Mouse (Mus musculus) hindbrain, embryonic 15.5 days (tissue): ENCODE results near the gene Fgf2. TPM values are rescaled to one million over a fixed set of nuclear protein-coding genes. Genes with fewer than 3 reads are reported as not detected.

Experiments used
- ATAC-seq: fragments of 200-750 bp; cut with Nextera tagmentation; 2 replicates; pipeline ENCODE4 v1.8.0; 2017; ENCODE audit warnings: low read depth, moderate number of reproducible peaks, moderate TSS enrichment; ENCODE audit not compliant: low FRiP score
- H3K27ac ChIP-seq: fragments of 300-500 bp; sonication (generic); replicated peaks from 2 replicates; pipeline ENCODE4 v1.5.1; 2015; ENCODE audit warnings: mild to moderate bottlenecking, inconsistent platforms
- H3K27me3 ChIP-seq: fragments of 300-500 bp; sonication (generic); 2 replicates; pipeline ENCODE4 v1.6.1; 2015; ENCODE audit warnings: control low read depth, inconsistent platforms
- H3K36me3 ChIP-seq: fragments of 300-500 bp; sonication (generic); 2 replicates; pipeline ENCODE4 v1.6.1; 2015; ENCODE audit warnings: control low read depth, inconsistent platforms
- H3K4me1 ChIP-seq: fragments of 300-500 bp; sonication (generic); replicated peaks from 2 replicates; pipeline ENCODE4 v1.6.1; 2015; ENCODE audit warnings: control low read depth, inconsistent platforms
- H3K4me2 ChIP-seq: fragments of 300-500 bp; sonication (generic); 2 replicates; pipeline ENCODE4 v1.6.1; 2015; ENCODE audit warnings: moderate library complexity, mild to moderate bottlenecking, inconsistent platforms
- H3K4me3 ChIP-seq: fragments of 300-500 bp; sonication (generic); 2 replicates; pipeline ENCODE4 v1.5.1; 2015; ENCODE audit warnings: mild to moderate bottlenecking, inconsistent platforms
- H3K9ac ChIP-seq: fragments of 300-500 bp; sonication (generic); 2 replicates; pipeline ENCODE4 v1.6.1; 2015; ENCODE audit warnings: inconsistent platforms
- H3K9me3 ChIP-seq: fragments of 300-500 bp; sonication (generic); 2 replicates; pipeline ENCODE4 v1.6.1; 2016; ENCODE audit warnings: control low read depth, inconsistent platforms
- WGBS: fragments of 180-500 bp; shearing (Covaris S2); methylation state at CpG from one replicate; pipeline ENCODE4 v1.1.7; 2015; 5-methylcytosine and 5-hydroxymethylcytosine counted together
- polyA plus RNA-seq: library from polyadenylated mRNA; unstranded; fragments of >200 nt; fragmentation: Nextera tagmentation; extraction: Ambion mirVana; gene quantifications from 2 replicates; pipeline ENCODE4 v1.2.1, GENCODE M21; 2015

Fgf2 gene
- polyA plus RNA-seq, 1 experiment from 2014 or later = 0.35 TPM

DNA sequence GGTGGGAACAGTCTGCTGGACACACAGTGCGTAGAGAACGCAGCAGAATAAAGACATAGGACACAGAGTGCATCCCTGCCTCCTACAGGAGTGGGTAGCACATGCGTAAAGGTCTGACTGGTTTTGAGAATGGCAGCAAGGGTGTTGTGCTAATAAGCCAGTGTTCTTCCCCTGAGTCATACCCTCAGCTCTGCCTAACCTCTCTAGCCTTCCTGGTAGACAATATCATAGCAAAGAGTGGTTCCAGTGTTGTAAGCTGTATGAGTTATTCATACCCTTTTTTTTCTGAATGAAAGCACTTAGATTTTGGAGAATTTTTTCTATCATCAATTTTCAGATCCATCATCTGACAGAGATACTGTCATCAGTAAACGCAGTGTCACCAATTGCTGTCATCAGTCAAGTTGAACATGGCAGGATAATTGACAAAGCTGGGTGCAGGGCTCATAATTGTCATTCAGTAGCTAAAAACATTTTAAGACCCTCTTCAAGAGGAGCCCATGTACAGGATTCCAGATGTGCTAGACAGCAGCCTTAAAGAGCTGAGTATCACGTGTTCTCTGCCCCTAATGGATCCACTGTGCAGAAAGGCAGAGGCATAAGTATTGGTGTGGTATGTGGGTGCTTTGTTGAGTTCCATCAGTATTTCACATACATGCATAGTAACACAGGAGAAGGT lies 48.9 kb downstream of the Fgf2 start:
- WGBS = 86% methylated on average over 5 of the region's 5 CpGs
- Histone ChIP-seq H3K4me2 (no peak overlapping the region), H3K36me3 (no peaks in the 10 kb centered on the region), H3K4me3 (no peak overlapping the region), H3K27me3 (no peaks in the 10 kb centered on the region), H3K27ac (no peak overlapping the region), H3K9me3 (no peaks in the 10 kb centered on the region), H3K9ac (no peak overlapping the region), H3K4me1 (no peaks in the 10 kb centered on the region)
- ATAC-seq = no peak

DNA sequence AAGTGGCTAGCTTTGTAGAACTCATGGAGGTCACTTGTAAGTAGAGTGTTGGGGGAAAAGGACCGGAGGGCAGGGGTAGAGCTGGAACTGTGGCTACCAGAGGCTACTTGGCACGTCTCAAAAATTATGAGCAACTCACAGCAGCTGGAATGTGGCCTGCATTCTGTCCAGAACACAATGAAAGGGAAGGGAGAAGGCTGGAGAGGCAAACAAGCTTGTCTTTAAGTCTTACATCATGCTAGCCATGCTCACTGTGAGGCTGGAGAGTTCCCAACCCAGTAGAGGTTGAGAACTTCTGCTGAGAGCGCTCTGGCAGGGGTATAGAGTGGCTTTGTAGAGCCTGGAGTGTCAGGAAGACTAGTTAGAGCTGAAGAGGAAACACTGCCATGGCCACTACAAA lies 49.5 kb downstream of the Fgf2 start:
- Histone ChIP-seq H3K4me3 (no peak overlapping the region), H3K36me3 (no peaks in the 10 kb centered on the region), H3K9ac (no peak overlapping the region), H3K4me2 (no peak overlapping the region), H3K4me1 (no peaks in the 10 kb centered on the region), H3K9me3 (no peaks in the 10 kb centered on the region), H3K27ac (no peak overlapping the region), H3K27me3 (no peaks in the 10 kb centered on the region)
- ATAC-seq = no peak
- WGBS = 73% methylated on average over 3 of the region's 3 CpGs

DNA sequence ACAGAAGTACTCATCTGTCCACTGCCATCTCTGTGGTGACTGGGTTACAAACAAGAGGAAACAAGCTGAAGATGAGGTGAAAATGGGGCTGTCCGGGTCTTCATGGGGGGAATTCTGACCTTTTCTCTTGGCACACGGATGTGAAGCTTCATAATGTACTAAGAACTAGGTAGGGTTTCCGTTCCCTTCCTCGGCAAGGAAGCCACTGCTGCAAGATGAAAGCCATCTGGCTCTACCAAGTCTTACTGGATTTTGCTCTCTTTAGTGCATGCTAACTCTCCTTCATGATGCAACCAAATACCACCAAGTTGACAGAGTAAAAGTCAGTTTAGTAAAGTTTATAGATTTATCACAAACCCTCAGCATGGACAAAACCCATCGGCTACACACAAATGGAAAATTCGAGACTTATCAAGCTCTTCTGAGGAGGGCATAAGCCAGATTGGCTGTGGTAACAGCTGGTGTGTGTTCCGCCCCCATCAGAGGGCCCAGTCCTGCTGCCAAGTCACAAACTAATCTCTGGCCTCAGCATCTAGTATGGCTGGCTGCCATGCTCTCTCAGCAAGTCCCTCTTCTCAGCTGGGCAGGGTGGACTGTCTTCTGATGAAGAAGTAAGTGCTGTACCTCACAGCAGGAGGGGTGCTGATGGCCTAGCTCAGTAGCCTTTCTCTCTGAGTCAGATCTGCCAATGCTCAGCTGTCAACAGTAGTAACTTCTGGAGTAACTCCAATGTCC lies 50.7 kb downstream of the Fgf2 start:
- Histone ChIP-seq H3K27ac (no peak overlapping the region), H3K4me3 (no peak overlapping the region), H3K4me2 (no peak overlapping the region), H3K27me3 (no peaks in the 10 kb centered on the region), H3K4me1 (no peaks in the 10 kb centered on the region), H3K9me3 (no peaks in the 10 kb centered on the region), H3K9ac (no peak overlapping the region), H3K36me3 (no peaks in the 10 kb centered on the region)
- peak; percentile 75 for ATAC-seq
- WGBS = 81% methylated on average over 7 of the region's 7 CpGs

DNA sequence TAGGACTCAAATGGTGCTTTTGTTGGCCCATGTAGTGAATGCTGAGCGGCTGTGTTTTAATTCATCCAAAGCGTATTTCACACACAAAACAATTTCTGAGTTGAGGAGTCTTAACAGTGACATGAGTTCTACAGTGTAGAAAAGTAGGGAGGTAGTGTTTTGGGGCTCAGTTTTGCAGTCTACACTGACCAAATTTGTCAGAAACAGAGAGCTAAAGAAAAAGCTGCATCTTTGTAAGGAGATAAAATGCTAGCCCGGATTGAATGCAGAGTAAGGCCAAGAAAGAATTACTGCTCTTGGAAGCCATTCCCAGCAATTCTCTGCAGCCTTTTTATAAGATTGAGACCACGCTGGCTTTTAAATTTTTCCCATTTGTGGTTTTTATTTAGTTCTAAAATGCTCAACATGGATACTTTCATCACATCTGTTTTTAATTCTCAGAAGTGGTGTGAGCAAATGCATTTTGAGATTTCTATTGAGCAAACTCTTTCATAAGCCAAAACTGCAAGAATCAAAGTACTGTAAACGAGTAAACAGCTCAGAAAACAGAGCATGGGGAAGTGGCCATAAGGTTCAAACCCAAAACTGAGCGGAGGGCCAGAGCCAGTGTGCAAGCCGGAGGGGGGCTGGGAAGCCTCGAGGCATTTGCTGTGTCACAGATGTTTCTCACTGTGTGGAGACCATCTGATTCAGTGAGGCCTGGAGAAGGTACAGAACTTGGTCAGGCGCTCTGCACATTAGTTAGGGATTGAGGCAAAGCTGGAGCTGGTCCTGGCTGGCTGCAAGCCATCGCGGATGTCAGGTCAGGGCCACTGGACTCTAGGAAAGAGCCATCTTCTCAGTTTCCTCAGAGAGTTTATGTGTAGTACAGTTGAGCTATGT lies 53.8 kb downstream of the Fgf2 start:
- Histone ChIP-seq H3K4me3 (no peak overlapping the region), H3K9ac (no peak overlapping the region), H3K4me1 (no peaks in the 10 kb centered on the region), H3K36me3 (no peaks in the 10 kb centered on the region), H3K9me3 (no peaks in the 10 kb centered on the region), H3K27me3 (no peaks in the 10 kb centered on the region), H3K27ac (no peak overlapping the region), H3K4me2 (no peak overlapping the region)
- WGBS = 82% methylated on average over 11 of the region's 11 CpGs
- ATAC-seq = no peak

DNA sequence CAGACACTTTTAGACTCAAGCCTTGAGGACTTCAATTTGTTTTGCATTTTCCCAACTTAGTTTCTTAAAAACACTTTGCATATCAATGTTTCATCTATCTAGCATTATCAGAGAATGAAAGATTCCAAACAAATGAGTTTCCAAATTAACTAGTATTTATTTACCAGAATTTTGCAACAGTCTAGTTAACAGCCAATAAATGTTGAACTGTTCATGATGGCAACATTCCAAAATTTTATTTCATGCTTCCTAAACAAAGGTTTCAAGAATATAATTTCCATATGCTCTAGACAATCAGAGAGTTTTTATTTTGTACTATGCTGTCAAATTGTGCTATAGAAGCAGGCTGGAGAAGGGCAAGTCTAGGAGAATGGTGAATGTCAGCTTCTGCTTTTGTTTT lies 59.5 kb downstream of the Fgf2 start:
- Histone ChIP-seq H3K4me1 (no peaks in the 10 kb centered on the region), H3K27ac (no peak overlapping the region), H3K36me3 (no peaks in the 10 kb centered on the region), H3K4me2 (no peak overlapping the region), H3K9me3 (no peaks in the 10 kb centered on the region), H3K4me3 (no peak overlapping the region), H3K27me3 (no peaks in the 10 kb centered on the region), H3K9ac (no peak overlapping the region)
- ATAC-seq = no peak

DNA sequence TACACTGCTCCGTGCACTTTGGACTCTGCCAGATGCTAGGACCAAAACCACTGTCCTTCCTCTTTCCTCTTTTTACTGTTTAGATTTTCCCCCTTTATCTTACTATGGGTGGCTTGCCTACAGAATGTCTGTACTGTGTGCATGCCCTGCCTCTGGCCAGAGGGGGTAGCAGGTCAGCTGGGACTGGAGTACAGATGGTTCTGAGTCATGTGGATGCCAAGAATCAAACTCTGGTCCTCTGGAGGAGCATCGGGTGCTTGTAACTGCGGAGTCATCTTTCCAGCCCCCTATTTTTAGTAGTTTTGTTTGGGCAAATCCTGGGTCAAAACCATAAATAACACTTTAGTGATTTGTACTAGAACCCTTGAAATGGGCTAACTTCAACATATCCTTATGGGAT lies 65.3 kb downstream of the Fgf2 start:
- no peak for ATAC-seq
- WGBS = 95% methylated on average over 3 of the region's 3 CpGs
- Histone ChIP-seq H3K9me3 (no peaks in the 10 kb centered on the region), H3K27ac (no peak overlapping the region), H3K4me1 (peaks cover 5% of the 10 kb centered on the region), H3K9ac (no peak overlapping the region), H3K36me3 (no peaks in the 10 kb centered on the region), H3K27me3 (no peaks in the 10 kb centered on the region), H3K4me2 (no peak overlapping the region), H3K4me3 (no peak overlapping the region)

DNA sequence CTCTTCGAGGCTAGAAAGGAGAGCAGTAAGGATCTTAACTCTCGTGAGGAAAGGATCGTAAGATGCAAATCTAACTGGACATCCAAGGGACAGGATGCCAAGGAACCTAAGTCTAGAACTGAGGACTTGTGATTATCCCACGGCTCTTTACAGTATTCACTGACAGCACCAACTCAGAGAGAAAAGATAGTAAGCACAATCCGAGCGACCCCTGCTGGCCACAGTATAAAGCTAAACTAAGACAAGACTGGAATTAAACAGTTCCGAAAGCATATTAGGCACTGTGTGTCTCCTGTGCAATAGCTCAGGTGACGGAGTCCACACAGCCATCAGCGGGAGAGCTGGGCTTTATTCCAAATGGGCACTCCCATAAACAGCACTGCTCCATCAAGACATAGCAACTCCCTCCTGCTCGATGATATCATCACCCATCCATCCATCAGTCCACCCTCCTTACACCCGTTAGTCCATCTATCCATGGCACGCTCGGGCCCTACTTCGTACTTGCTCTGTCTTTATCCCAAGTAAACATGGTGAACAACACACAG lies 66.3 kb downstream of the Fgf2 start:
- H3K27ac ChIP-seq = no peak overlapping the region
- ATAC-seq = no peak
- no peaks in the 10 kb centered on the region for H3K9me3 ChIP-seq
- no peak overlapping the region for H3K4me2 ChIP-seq
- WGBS = 53% methylated on average over 14 of the region's 14 CpGs
- no peaks in the 10 kb centered on the region for H3K36me3 ChIP-seq
- no peak overlapping the region for H3K9ac ChIP-seq
- no peaks in the 10 kb centered on the region for H3K27me3 ChIP-seq
- peaks cover 9% of the 10 kb centered on the region for H3K4me1 ChIP-seq
- no peak overlapping the region for H3K4me3 ChIP-seq

DNA sequence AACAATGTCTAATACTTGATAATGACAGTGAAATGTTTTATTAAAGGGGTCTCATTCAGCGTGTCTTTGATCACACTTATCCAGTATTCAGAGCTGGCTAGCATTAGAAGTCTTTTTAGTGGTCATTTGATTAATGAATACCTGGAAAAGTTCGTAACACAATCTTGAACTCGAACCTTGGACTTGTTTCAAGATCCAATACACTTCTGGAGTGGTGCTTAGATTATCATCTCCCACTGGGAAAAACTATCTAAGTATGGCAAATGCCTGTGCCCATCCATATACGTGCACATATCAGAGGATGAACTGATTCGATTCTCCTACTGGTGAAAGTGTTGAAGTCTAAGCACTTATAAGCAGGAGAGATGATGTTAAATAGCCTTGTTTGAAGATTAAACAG lies 70.2 kb downstream of the Fgf2 start:
- no peaks in the 10 kb centered on the region for H3K27me3 ChIP-seq
- H3K4me1 ChIP-seq = peaks cover 24% of the 10 kb centered on the region
- H3K27ac ChIP-seq = peak overlapping the region; percentile 96
- H3K4me2 ChIP-seq = peak overlapping the region; percentile 68
- H3K36me3 ChIP-seq = no peaks in the 10 kb centered on the region
- peak overlapping the region; percentile 81; the same call in 1 of the 2 replicates for H3K9ac ChIP-seq
- 79% methylated on average over 5 of the region's 5 CpGs for WGBS
- H3K4me3 ChIP-seq = peak overlapping the region; percentile 74
- H3K9me3 ChIP-seq = no peaks in the 10 kb centered on the region
- ATAC-seq = no peak

DNA sequence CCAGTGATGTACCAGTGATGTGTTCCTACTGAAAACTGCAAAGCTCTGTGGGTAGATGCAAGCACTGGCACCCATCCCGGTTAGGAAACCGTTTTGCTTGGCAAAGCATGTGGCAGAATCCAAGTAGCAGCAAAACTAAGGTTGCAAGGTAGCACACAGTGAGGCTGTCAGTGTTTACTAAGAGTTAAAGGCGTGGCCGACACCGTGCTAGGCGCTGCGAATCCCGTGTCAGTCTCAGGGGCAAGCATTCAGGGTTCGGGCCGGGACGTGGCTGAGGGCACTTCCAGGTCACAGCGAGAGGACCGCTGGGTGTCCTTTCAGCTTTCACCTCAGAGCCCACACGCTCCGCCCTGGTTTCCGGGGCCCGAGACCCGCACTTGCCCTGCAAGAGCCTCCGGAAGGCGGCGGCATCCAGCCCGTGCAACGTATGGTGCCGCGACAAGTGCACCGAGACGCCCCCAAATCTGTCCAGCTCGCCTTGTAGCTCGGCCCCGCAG lies 70.9 kb downstream of the Fgf2 start:
- WGBS = under 1% methylated on average over 30 of the region's 30 CpGs
- Histone ChIP-seq H3K36me3 (0 out of 2 replicates have a peak, but pooled peaks cover 2% of the 10 kb centered on the region), H3K9ac (peak overlapping the region; percentile 81), H3K4me2 (peak overlapping the region; percentile 68), H3K27ac (peak overlapping the region; percentile 96), H3K4me1 (peaks cover 24% of the 10 kb centered on the region), H3K27me3 (no peaks in the 10 kb centered on the region), H3K9me3 (no peaks in the 10 kb centered on the region), H3K4me3 (peak overlapping the region; percentile 74)
- ATAC-seq = no peak; the same call in 1 of the 2 replicates

DNA sequence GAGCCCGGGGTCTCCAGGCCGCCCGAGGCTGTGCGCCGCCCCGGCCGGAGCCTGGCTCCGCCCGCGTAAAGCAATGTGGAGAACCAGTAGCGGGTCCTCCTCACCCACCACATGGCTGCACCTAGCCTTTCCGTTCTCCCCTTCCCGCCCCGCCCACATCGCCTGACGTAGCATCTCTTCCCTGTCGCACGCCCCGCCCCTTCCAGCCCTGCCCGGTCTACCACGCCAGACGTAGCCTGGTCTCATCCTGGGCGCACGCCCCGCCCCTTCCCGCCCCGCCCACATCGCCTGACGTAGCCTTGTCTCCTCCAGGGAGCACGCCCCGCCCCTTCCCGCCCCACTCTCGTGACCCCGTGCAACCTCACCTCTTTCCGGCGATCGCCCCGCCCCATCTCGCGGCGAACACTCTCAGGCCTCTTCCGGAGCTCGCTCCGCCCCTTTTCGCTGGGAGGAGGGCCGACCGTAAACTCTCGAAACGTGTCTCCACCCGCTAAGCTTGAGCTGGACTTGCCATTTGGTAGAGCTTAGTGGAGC lies 71.4 kb downstream of the Fgf2 start, which contains the start of gene Spata5:
TSS of gene Spata5 (plus strand) at position 439 of the 534 bp plus-strand sequence.
- Histone ChIP-seq H3K9me3 (no peaks in the 10 kb centered on the region), H3K27me3 (no peaks in the 10 kb centered on the region), H3K4me3 (peak within 1 kb of the TSS; percentile 74), H3K27ac (peak within 1 kb of the TSS; percentile 96), H3K36me3 (0 out of 2 replicates have a peak, but pooled peaks cover 2% of the 10 kb centered on the region), H3K4me1 (peaks cover 24% of the 10 kb centered on the region), H3K4me2 (peak within 1 kb of the TSS; percentile 95), H3K9ac (peak within 1 kb of the TSS; percentile 81)
- ATAC-seq = peak; percentile 97
- WGBS = under 1% methylated on average over 41 of the region's 50 CpGs

DNA sequence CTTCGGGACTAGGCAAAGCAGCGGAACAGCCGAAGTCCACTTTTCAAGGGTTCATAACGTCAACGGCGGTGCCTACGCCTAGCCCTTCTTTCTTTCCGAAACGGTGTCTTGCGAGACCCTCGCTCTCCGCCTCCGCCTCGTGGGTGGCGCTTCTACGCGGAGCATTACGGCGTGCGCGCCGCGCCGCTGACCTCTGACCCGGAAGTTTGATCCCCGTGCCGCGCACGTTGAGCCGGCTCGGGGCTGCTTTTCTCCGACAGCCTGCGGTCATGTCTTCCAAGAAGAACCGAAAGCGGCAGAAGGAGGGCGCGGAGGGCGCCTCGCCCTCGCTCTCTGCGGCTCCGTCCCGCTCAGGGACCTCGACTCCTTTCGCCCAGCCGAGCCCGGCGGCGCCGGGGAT lies 71.9 kb downstream of the Fgf2 start, which contains the start of gene Nudt6:
TSS of gene Nudt6 (minus strand) at position 140 of the 400 bp plus-strand sequence.
- ATAC-seq = peak; percentile 81
- Histone ChIP-seq H3K27ac (peak within 1 kb of the TSS; percentile 96), H3K4me2 (peak within 1 kb of the TSS; percentile 95), H3K4me1 (peaks cover 24% of the 10 kb centered on the region), H3K9ac (peak within 1 kb of the TSS; percentile 81), H3K4me3 (peak within 1 kb of the TSS; percentile 74), H3K27me3 (no peaks in the 10 kb centered on the region), H3K9me3 (no peaks in the 10 kb centered on the region), H3K36me3 (0 out of 2 replicates have a peak, but pooled peaks cover 2% of the 10 kb centered on the region)
- WGBS = under 1% methylated on average over 50 of the region's 50 CpGs
